Mouse (Mus musculus) urinary bladder, postnatal 4 days (tissue): Measurements from ENCODE around the gene Herpud2.
"Not testable (repeated sequence)": the region's sequence is repeated elsewhere in the genome, so short reads cannot be mapped to it uniquely, and the experiment has no call there.

Experiments
- DNase-seq, 2 experiments: peaks; one replicate each; pipeline ENCODE4 v3.0.0; 2021 to 2022; ENCODE audit warnings: low spot score in 2 of 2

Herpud2 gene

GRCm38 (mm10) chr9:25145925-25146324 lies 5.7 kb downstream of the Herpud2 start:
- DNase-seq, result no peak

GRCm38 (mm10) chr9:25143950-25144349 lies 7.7 kb downstream of the Herpud2 start:
- no peak for DNase-seq

- no peak for DNase-seq
These were observed 8.6 kb downstream of the Herpud2 start for GRCm38 (mm10) chr9:25142988-25143387.

- no peak for DNase-seq
These were observed 9.6 kb downstream of the Herpud2 start for GRCm38 (mm10) chr9:25142041-25142440.

GRCm38 (mm10) chr9:25140330-25140729 lies 11.3 kb downstream of the Herpud2 start:
- DNase-seq, result no peak

- no peak for DNase-seq
These were observed 12.7 kb downstream of the Herpud2 start for GRCm38 (mm10) chr9:25138900-25139299.

GRCm38 (mm10) chr9:25132920-25133319 lies 18.7 kb downstream of the Herpud2 start:
- DNase-seq, result no peak

- DNase-seq, result no peak
These were observed 19.4 kb downstream of the Herpud2 start for GRCm38 (mm10) chr9:25132253-25132652.

GRCm38 (mm10) chr9:25124048-25124447 lies 27.6 kb downstream of the Herpud2 start:
- no peak for DNase-seq

- not testable (repeated sequence) for DNase-seq
These were observed 28.0 kb downstream of the Herpud2 start for GRCm38 (mm10) chr9:25123590-25123989.

- DNase-seq, result no peak
These were observed 47.0 kb downstream of the Herpud2 start for GRCm38 (mm10) chr9:25104638-25105037.

GRCm38 (mm10) chr9:25102881-25103280 lies 48.7 kb downstream of the Herpud2 start:
- no peak for DNase-seq

- DNase-seq, result no peak
These were observed 60.8 kb downstream of the Herpud2 start for GRCm38 (mm10) chr9:25090853-25091252.

- no peak for DNase-seq
These were observed 62.5 kb downstream of the Herpud2 start, which contains the start of gene Gm10181 for GRCm38 (mm10) chr9:25089122-25089521. Gene Gm10181 (plus strand): TSS chr9:25089422.

GRCm38 (mm10) chr9:25076505-25076904 lies 75.1 kb downstream of the Herpud2 start:
- DNase-seq, result no peak

GRCm38 (mm10) chr9:25075977-25076376 lies 75.6 kb downstream of the Herpud2 start:
- DNase-seq, result no peak

- DNase-seq, result no peak
These were observed 79.0 kb downstream of the Herpud2 start for GRCm38 (mm10) chr9:25072666-25073065.

- DNase-seq, result no peak
These were observed 92.9 kb downstream of the Herpud2 start for GRCm38 (mm10) chr9:25058726-25059125.
